Mouse (Mus musculus) Muller cell, postnatal 12 days (primary cell): ENCODE measurements at regions not wholly inside any gene's neighbourhood (a gene's known extent, or its start where the extent isn't known, plus 50 kb on each side); places are given as distances from the start of the nearest gene placed in this dataset.
"Not testable (repeated sequence)": the region's sequence is repeated elsewhere in the genome, so short reads cannot be mapped to it uniquely, and the experiment has no call there.

Experiments used
- DNase-seq: peaks from one replicate; pipeline ENCODE4 v3.0.0-alpha.2; 2015; ENCODE audit errors: inconsistent ontology term

GRCm38 (mm10) chr2:39420696-39421095 is 194.4 kb upstream of the Ppp6c start:
- no peak for DNase-seq

- DNase-seq, result peak; percentile 21
Observed at GRCm38 (mm10) chr2:39400336-39400735, 174.1 kb upstream of the Ppp6c start.

DNA sequence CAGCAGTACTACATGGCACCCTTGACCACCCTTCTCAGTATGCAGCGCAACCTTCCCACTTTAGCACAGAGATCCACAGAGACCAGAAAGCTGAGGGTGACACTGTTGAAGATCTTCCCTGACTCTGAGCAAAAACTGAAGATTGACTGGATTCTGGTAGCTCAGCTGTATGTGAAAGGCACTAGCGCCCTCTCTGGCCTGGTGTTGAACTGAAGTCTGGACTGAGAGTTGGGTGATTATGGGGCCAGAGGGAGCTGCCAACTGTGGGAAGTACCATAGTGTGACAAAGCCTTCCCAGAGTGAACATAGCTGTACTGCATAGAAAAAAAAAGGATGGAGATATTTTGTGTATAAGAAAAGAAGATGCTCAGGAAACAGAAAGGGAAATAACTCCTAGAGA is 173.3 kb upstream of the Ppp6c start:
- DNase-seq, result no peak

DNA sequence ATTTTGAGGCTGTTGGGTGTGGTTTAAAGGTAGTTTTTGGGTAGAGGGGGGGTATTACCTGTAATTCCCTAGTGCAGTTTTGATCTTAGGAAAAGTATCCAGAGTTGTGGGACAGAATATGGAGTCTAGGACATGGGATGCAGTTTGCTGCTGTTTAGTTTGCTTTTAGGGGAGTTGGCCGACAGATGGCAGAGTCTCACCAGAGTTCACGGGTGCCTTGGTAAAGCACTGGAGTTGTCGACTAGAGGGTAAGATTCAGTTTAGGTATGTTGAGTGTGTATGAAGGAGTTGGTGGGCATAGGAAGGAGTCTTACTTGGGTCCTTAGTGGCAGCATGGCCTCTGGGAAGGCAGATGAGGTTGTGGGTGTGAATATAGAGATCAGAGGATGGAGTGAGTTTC is 168.4 kb upstream of the Ppp6c start:
- DNase-seq, result no peak

GRCm38 (mm10) chr2:39377264-39377663 is 151.0 kb upstream of the Ppp6c start:
- DNase-seq, result no peak

DNA sequence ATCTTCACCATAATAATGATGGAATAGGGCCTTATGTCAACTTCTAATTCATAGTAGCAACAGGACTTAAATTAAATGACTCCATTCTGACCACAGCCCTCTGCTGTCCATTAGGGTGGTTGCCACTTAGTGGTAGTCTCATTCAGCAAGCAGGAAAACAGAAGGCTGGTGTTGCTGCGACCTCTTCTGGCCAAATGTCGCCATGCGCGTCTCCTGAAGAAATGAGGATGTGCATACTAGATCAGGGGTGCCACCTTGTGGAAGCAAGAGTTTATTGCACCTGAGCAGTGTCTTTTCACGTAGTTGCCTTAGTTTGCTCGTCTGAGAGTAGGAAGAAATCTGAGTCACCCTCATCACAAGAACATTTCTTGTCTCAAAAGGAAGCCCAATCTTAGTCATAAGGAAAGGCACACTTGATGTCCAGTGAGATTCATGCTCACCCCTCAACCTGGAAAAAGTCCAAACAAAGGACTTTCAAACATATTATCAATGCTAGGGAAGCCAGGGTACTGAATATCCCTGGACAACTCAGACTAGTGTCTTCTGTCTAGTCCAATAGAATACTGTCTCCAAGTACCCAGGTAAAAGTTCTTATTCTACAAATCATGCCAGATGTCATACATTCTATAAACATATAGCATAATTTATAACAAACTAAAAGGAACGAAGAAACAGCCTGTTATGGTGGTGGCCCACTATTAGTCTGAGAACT is 147.0 kb upstream of the Ppp6c start:
- peak; percentile 90 for DNase-seq

DNA sequence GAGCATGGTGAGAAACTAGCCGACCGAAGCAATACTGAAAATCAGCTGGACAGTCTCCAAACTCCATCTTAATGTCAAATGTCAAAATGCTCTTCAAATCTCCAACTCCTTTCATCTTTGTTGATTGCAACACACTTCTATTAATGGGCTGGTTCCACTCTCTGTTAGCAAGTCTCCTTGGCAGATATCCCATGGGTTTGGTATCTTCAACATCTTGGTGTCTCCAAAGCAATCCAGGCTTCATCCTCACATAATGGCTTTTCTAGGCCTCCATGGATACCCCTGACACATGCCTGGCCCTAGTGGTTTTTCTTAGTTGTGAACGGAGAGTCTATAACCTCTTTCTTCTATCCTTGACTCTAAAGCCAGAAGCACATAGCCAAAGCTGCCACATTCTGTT is 118.0 kb upstream of the Ppp6c start:
- DNase-seq, result no peak

- no peak for DNase-seq
Observed at GRCm38 (mm10) chr2:39340406-39340805, 114.2 kb upstream of the Ppp6c start.

DNA sequence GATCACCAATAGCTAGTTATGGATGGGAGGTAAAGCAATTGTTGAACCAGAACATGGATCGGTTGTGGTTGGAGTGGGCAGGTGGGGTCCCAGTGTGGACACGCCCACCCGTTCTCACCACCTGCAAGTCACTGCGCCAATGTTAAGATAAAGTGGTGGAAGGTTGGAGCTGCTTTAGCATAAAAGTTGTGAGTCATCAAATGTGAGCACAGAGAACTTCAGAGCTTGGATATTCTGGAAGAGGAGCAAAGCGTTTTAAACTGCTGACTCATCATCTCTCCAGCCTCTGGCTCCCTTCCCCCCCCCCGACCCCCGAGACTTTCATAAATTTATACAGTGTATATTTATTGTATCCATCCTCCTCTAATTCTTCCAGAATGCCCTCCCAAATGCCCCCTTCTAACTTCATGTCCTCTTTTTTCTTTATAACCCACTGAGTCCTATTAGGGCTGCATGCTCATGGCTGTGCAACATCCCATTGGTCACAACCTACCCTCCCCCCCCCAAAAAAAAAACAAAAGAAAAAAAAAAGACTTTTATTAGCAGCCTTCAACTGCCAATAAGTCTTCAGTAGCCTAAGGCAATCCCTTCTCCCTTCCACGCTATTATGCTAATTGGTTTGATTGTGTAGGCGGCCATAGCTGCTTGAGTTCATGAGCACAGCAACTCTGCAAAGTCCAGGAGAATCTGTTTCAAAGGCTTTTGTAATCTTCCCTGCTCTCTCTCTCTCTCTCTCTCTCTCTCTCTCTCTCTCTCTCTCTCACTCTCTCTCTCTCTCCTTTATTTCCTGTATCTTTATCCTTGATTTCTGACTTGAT is 112.8 kb upstream of the Ppp6c start:
- DNase-seq, result peak; percentile 14

DNA sequence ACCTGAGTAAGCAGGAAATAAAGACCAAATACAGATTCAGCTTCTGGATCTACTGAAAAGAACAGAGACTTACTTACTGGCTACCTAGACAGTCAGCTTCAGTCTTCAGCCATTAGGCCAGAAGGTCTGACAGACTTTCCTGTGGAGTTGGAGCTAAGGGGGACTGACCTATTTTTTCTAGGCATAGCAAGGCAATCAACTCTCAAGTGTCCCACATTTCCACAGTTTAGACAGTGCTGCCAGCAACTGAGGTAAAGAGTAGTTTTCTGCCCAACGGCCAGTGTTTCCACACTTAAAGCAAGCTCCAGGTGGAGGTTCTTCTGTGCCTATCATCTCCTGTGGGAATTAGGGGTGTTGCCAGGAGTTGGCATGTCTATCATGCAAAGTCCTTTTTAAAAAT is 111.3 kb upstream of the Ppp6c start:
- DNase-seq, result no peak

DNA sequence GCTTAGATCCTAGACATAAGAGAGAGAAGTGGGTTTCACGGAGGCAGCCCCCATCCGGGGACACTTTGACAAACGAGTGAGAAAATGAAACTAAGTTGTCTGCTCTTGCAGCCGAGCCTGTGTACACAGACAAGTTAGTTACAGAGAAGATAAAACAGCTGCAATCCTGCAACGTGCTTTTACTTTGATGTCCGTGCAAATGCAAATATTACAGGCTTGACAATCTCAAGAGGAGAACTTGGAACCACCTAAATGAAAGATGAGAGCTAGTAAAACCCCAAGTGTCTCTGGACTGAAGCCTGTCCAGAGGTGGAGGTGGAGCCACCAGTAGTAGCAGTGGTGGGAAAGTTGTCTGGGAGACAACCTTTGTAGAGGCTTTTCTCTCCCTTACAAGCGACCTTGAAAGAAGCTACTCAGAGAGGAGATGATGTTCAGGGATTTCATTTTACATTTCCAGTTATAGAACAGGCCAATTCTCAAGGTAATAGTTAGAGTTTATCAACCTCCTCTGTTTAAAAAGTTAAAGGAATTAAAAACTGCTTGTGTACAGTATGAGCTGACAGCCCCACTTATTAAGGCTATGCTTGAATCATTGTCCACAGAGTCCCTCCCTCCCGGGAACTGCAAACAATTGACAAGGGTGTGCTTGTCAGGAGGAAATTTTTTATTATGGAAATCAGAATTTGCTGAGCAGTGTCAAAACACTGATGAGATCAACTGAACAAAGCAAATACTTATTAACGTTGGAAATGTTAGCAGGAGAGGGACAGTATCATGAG is 99.7 kb upstream of the Ppp6c start:
- peak; percentile 24 for DNase-seq

- DNase-seq, result not testable (repeated sequence)
Observed at GRCm38 (mm10) chr2:39325122-39325521, 98.9 kb upstream of the Ppp6c start.

- no peak for DNase-seq
Observed at GRCm38 (mm10) chr2:39299798-39300382, 73.6 kb upstream of the Ppp6c start.

DNA sequence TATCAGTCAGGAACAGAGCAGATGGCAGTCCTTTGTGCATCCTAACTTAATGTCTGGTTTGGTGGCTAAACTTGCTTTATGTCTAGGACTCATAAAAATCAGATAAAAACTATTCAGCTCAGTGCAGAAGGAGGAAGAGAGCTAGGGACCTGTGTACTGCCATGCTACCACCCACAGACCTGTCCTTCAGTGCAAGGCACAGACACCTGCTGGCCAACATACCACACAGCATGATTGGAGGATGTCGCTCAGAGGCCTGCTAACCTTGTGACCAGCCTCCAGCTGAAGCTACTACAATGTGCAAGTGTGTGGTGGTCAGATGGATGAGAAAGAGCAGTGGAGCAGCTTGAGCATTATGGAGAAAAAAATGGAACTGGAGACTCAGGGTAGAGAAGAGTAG is 73.0 kb upstream of the Ppp6c start:
- DNase-seq, result no peak

DNA sequence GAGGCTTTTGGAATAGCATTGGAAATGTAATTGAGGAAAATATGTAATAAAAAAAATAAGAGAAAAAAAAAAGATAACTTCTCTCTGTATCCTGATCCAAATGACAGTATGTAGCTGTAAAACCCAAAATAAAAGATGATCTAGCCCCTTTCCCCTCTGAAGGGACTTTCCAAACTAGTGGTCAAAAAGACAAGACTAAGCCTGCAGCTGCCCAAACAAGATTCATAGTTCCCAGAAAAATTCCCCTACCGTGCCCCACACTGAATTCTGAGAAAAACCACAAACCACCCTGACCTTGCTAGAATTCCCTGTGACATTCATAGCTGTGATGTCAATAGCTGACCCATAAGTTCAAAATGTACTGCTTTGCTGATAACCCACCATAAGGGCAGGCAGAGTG is 69.2 kb upstream of the Ppp6c start:
- peak; percentile 9 for DNase-seq

DNA sequence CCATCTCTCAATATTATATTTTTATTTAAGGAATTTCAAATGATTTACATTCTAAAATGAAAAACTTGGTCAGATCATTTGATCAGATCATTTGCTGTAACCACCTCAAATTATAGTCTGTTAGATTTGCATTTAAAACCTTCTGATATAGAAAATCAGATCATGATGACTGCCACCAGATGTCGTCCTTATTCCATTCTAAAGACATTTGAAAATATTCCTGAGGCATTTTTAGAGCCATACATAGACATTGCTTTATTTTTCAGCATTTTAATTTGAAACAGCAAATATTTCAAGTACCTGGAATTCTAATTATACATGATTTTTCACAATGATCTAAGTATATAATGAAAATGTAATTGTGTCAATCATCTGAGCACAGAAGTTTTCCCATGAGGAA is 52.0 kb upstream of the Ppp6c start:
- no peak for DNase-seq
